Mouse (Mus musculus) E14TG2a.4 (cell line): Measurements from ENCODE around the gene Plekho2.

Experiments used
- H3K27me3 ChIP-seq: 2 replicates; pipeline ENCODE4 v1.6.1; 2014; ENCODE audit warnings: low read length, control low read depth; ENCODE audit not compliant: insufficient read depth
- H3K36me3 ChIP-seq: 2 replicates; pipeline ENCODE4 v1.6.1; 2014; ENCODE audit warnings: low read length, control low read depth; ENCODE audit not compliant: insufficient read depth
- H3K4me1 ChIP-seq: replicated peaks from 2 replicates; pipeline ENCODE4 v1.6.1; 2014; ENCODE audit warnings: low read depth, low read length, control low read depth
- H3K4me3 ChIP-seq: replicated peaks from 2 replicates; pipeline ENCODE4 v1.5.1; 2014; ENCODE audit warnings: mild to moderate bottlenecking, low read length
- H3K9me3 ChIP-seq: 2 replicates; pipeline ENCODE4 v1.6.1; 2014; ENCODE audit warnings: low read length, control low read depth
- CTCF ChIP-seq: conservative IDR thresholded peaks from 2 replicates; pipeline ENCODE4 v1.5.1; 2014; ENCODE audit warnings: low read length
- NANOG ChIP-seq: IDR thresholded peaks from 2 replicates; pipeline ENCODE4 v1.6.1; 2014; ENCODE audit warnings: borderline replicate concordance, low read length, mixed read lengths
- POU5F1 ChIP-seq: IDR thresholded peaks from 2 replicates; pipeline ENCODE4 v1.6.1; 2014; ENCODE audit warnings: low read length, borderline replicate concordance

The Plekho2 gene

DNA sequence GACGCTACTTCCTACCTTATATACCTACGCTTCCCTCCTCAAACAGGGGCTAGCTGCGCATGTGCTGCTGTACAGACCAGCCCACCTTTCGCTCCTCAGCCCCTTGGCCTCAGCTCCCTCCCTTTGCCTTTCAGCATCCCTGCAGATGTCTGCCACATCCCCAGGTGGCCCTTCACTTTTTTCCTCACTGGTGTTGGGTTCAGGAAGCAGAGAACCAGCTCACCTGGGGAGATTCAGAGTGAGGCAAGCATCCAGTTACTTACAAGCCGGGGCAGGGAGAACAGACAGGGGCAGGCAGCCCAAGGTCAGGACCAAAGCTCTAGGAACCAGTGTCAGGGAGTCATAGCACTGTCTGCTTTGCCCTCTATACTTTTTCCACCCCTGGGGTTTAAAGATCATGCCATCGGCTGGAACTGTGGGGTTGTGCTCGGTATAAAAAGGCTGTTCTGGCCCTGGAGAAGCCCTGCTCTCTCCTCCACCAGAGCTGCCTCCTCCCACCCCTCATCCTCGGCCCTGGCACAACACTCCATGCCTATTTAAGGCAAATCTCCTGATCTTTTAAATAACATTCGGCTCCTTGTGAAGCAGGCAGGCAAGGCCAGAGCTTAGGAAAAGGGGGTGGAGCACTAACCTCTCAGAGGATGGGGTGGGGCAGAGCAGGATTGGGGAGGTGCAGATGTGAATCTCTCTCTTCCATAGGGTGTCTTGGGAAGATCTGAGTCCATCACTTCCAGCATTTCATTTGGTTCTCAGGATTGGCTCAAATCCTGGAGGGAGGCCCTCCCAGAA, 26.7 kb upstream of the Plekho2 start:
- peak overlapping the region; percentile 60 for H3K4me3 ChIP-seq
- H3K4me1 ChIP-seq = peaks cover 46% of the 10 kb centered on the region
- no peaks in the 10 kb centered on the region for H3K27me3 ChIP-seq
- no peaks in the 10 kb centered on the region for H3K36me3 ChIP-seq
- H3K9me3 ChIP-seq = no peaks in the 10 kb centered on the region
- TF ChIP-seq CTCF (no peak), NANOG (no peak), POU5F1 (no peak)

GRCm38 (mm10) chr9:65605471-65606136, 25.8 kb upstream of the Plekho2 start:
- H3K9me3 ChIP-seq = no peaks in the 10 kb centered on the region
- H3K36me3 ChIP-seq = no peaks in the 10 kb centered on the region
- peak overlapping the region; percentile 60 for H3K4me3 ChIP-seq
- H3K27me3 ChIP-seq = no peaks in the 10 kb centered on the region
- H3K4me1 ChIP-seq = peaks cover 51% of the 10 kb centered on the region
- TF ChIP-seq CTCF (peak; percentile 68), NANOG (no peak), POU5F1 (no peak)

DNA sequence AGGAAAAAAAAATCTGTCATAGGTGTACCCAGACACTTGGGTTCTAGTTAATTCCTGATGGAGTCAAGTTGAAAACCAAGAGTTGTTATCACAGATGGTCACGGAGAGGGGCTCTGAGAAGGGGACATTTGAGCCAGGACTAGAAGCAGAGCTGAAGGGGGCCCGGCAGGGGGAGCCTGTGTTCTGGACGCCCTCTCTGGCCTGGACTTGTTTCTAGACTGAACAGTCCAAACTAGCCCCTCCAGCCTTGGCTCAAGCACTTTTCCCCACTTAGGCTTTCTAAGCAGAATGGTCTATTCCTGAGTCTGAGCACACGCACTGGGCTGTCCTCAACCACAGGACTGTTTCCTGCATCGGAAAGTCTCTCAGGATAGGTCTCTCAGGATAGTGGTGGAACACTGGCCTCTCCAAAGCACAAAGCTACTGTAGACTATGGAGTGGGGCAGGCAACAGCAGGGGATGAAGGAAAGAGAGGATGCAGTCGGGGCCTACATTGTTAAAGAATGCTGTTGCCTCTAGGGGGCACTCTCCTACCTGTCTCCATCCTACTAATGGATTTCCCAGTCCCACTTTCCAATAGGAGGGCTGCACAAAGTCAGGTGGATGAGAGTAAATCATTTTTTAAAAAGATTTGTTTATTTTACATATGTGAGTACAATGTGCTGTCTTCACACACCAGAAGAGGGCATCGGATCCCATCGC, 23.7 kb upstream of the Plekho2 start:
- H3K4me3 ChIP-seq = no peak overlapping the region

DNA sequence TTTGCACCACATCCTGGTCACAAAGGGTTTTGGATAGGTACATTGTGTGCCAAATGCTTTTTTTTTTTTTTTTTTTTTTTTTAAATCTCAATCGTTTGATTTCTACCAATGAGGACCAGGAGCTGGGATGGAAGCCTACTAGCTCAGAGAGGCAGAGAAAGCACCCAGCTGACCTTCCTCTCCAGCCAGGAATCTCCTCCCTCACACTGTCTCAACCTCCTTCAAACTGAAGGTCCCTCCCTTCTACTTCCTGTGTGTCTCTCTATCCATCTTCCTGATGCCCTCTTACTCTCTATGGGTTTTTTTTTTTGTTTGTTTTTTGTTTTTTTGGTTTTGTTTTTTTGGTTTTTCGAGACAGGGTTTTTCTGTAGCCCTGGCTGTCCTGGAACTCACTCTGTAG, 21.1 kb upstream of the Plekho2 start:
- no peaks in the 10 kb centered on the region for H3K9me3 ChIP-seq
- no peak for TF ChIP-seq NANOG
- TF ChIP-seq POU5F1 = no peak
- TF ChIP-seq CTCF = no peak

More for the DNA sequence above, 23.7 kb upstream of the Plekho2 start:
- Histone ChIP-seq H3K36me3 (no peaks in the 10 kb centered on the region), H3K9me3 (no peaks in the 10 kb centered on the region), H3K4me1 (peaks cover 66% of the 10 kb centered on the region), H3K27me3 (no peaks in the 10 kb centered on the region)
- no peak for TF ChIP-seq POU5F1
- no peak for TF ChIP-seq NANOG
- TF ChIP-seq CTCF = peak; percentile 57

GRCm38 (mm10) chr9:65598765-65599249, 19.0 kb upstream of the Plekho2 start:
- peaks cover 27% of the 10 kb centered on the region for H3K36me3 ChIP-seq
- no peak overlapping the region for H3K4me3 ChIP-seq
- peaks cover 57% of the 10 kb centered on the region for H3K4me1 ChIP-seq
- H3K9me3 ChIP-seq = no peaks in the 10 kb centered on the region
- TF ChIP-seq POU5F1 (no peak), NANOG (no peak), CTCF (peak; percentile 45)
- H3K27me3 ChIP-seq = no peaks in the 10 kb centered on the region

More for the DNA sequence above, 21.1 kb upstream of the Plekho2 start:
- peaks cover 52% of the 10 kb centered on the region for H3K4me1 ChIP-seq
- no peaks in the 10 kb centered on the region for H3K27me3 ChIP-seq
- H3K4me3 ChIP-seq = 0 out of 2 replicates have a peak overlapping the region, but pooled peaks have one; percentile 11
- H3K36me3 ChIP-seq = peaks cover 8% of the 10 kb centered on the region

DNA sequence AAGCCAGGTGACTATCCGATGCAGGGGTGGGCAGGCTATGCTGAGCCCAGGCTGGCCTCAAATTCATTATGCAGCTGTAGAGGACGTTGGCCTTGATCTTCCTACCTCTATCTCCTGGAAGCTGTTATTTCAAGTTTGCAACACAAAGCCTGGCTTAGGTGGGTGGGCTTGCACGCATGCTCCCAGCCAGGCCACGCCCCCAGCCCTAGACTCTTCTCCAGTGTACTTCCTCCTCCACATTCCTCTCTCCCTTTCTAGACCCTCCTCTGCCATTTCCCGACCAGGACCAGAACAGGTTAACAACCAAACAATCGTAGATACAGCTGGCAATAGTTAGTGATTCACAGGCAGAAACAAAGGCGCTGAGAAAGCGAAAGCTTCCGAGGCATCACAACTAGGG, 13.8 kb upstream of the Plekho2 start:
- peak overlapping the region; percentile 74 for H3K4me3 ChIP-seq
- no peaks in the 10 kb centered on the region for H3K27me3 ChIP-seq
- H3K4me1 ChIP-seq = peaks cover 73% of the 10 kb centered on the region
- H3K36me3 ChIP-seq = peaks cover 73% of the 10 kb centered on the region
- H3K9me3 ChIP-seq = no peaks in the 10 kb centered on the region
- no peak for TF ChIP-seq POU5F1
- no peak for TF ChIP-seq CTCF
- TF ChIP-seq NANOG = 0 out of 2 replicates have a peak, but pooled peaks have one; percentile 21

- no peaks in the 10 kb centered on the region for H3K27me3 ChIP-seq
Measured at GRCm38 (mm10) chr9:65592721-65593120, 12.9 kb upstream of the Plekho2 start.

DNA sequence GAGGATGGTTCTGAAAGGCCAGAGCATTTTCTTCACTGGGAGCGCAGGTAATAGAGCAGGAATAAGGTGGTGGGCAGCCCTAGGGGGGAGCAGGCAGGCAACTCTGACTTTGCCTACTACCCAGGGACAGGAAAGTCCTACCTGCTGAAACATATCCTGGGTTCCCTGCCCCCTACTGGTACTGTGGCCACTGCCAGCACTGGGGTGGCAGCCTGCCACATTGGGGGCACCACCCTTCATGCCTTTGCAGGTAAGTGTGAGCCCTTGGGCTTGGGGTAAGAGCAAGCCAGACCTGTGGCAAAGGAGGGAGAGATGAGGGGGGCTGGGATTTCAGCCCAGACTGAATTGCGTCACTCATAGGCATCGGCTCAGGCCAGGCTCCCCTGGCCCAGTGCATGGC, 9.3 kb upstream of the Plekho2 start:
- H3K36me3 ChIP-seq = peaks cover 50% of the 10 kb centered on the region
- peaks cover 72% of the 10 kb centered on the region for H3K4me1 ChIP-seq
- H3K4me3 ChIP-seq = peak overlapping the region; percentile 86
- H3K9me3 ChIP-seq = no peaks in the 10 kb centered on the region
- H3K27me3 ChIP-seq = no peaks in the 10 kb centered on the region
- TF ChIP-seq POU5F1 (no peak), NANOG (no peak), CTCF (no peak)

More at GRCm38 (mm10) chr9:65592721-65593120, 12.9 kb upstream of the Plekho2 start:
- Histone ChIP-seq H3K36me3 (peaks cover 77% of the 10 kb centered on the region), H3K9me3 (no peaks in the 10 kb centered on the region), H3K4me1 (peaks cover 74% of the 10 kb centered on the region), H3K4me3 (peak overlapping the region; percentile 74)
- TF ChIP-seq POU5F1 (no peak), NANOG (no peak), CTCF (no peak)
